Mouse (Mus musculus): ENCODE results near the gene Vpreb1.
A peak's percentile ranks its signal among the peaks of the same experiment; 100 is the strongest.
"Not testable (repeated sequence)": the region's sequence is repeated elsewhere in the genome, so short reads cannot be mapped to it uniquely, and the experiment has no call there.

Vpreb1 gene

GRCm38 (mm10) chr16:16870617-16871331 is at the start of gene Vpreb1, which contains the start of gene Top3b:
Vpreb1 (minus strand) TSS chr16:16870843.
Top3b (plus strand) TSS chr16:16870736.
- peak; percentile 83 for DNase-seq (ENCODE audit: low read depth, low spot score)

DNA sequence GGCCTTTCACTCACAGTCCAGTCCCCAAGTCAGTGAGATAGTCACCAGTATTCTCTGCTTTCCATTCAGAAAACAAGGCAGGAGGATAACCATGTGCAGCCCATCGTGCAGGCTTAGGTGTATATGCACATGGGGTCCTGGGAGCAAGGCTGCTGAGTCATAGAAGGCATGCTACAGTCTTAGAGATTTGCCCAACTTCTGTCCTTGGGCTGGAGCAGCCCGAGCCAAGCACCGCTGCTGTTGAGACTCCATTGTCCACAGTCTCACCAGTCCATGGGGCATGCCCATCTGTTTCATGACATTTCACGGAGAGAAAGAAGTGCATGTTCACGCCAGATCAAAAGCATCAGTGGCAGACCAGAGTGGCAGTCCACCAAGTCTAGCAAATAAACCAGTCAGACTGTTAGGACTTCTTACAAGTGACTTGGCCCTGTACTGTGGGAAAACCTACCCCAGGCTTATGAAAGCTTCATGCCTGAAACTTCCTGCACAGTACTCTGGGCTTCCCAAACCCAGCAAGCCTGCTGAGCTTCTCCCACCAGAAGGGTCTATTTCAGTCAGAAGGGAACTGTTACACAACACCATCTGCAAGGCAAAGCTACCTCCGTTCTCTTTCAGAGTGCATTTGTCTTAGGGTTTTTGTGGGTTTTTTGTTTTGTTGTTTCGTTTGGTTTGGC is 47.9 kb upstream of the Vpreb1 start:
- no peak for DNase-seq (ENCODE audit: low read depth, low spot score)

- no peak for DNase-seq (ENCODE audit: low read depth, low spot score)
Observed at GRCm38 (mm10) chr16:16913440-16913839, 42.8 kb upstream of the Vpreb1 start.

DNA sequence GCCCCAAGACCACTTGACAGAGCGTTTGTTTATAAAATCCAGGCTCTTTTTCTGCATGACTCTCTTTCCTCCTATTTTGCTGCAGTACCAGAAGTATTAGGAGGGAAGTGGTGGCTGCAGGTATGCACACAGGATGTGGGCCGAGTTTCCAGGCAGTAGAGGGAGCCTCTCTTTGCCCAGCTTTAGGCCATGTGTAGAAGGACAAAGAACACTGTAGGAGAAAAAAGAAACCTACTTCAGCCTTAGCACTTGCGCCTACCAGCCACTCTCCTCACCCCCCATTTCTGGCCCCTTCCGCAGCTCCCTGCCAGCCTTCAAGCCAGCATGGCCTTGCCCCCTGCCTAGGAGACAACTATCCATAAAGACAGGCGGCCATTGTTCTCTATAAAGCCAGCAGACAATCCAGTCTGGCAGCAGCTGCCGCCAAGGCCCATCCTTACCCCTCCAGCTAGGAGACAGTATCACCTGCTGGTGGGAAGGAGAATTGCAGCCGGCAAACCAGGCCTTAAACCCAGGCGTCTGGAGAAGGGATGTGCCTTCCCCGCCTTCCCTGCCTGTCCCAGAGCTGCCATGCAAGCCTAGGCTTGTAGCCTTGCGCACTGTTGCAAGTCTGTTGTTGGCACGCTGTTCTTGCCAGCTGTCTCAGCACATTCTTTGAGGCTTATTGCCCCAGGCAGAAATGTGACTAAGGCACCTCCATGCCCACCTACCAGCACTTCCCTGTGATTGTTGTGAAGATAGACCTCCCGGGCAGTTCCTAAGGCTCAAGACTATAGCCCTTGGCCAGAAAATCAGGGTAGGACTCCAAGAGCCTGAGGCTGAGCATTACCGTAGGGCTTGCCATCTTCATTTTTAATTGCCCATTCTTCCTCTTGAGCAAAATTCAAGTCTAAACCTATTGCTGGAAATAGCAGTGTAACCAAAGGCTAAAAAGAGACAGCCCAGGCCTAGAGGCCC is 41.3 kb upstream of the Vpreb1 start:
- peak; percentile 38 for DNase-seq (ENCODE audit: low read depth, low spot score)

DNA sequence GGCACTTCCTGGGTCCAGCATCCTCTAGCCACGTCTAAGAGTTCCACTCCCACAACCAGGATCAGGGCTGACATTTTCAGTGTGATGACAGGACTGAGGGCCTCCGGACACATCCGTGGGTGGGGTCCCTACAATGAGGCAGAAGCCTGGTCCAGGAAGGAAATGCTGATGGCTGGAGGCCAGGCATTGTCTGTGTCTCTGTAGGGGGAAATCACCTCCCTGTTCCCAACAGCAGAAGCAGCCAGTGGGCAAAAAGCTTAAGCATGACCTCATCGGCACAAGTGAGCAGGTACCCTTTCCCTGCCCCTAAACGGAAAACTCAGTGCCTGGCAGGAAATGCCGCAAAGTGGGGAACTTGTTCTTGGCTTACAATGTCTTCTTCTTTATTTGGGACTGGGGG is 37.2 kb upstream of the Vpreb1 start:
- DNase-seq (ENCODE audit: low read depth, low spot score), result no peak

GRCm38 (mm10) chr16:16903188-16903587 is 32.5 kb upstream of the Vpreb1 start:
- DNase-seq (ENCODE audit: low read depth, low spot score), result no peak

DNA sequence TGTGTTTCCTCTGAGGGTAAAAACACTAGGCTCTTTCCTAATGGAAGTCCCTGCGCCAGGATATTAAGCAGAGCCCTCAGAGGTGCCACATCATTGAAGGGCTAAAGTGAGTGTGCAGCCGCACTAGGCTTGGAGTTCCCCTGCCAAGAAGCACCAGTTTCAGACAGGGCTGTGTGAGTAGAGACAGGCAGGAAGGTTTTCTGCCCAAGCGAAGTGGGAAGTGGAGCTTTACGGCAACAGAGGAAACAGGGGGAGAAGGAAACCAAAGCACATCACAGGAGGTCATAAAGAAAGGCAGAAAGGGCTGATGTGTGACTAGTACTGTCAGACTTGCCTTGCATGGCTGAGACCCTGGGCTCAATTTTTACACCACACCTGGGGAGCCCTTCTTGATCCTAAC is 31.7 kb upstream of the Vpreb1 start:
- DNase-seq (ENCODE audit: low read depth, low spot score), result no peak

DNA sequence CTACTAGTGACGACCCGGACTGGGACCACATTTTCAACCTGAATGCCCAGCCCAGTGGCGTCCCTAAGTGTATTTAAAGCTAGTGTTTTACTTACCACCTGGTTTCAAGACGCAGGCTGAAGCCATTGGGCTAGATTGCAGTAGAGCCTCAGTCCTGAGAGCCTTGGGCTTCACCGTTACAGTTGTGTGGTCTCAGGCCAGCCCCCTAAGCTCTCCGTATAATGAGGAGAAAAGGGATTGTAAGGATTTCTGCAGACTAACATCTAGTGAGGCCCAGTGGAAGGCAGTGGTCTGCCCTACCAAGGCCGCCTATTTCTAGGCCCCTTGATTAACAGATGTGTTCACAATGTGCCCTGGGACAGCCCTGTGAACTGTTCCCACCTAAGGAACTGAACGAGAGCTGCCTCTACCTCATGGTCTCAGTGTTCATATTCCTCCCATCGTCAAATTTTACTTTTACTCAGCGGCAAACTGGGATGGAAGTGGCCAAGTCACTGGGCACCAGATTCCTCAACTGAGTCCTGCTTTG is 26.5 kb upstream of the Vpreb1 start:
- no peak for DNase-seq (ENCODE audit: low read depth, low spot score)

DNA sequence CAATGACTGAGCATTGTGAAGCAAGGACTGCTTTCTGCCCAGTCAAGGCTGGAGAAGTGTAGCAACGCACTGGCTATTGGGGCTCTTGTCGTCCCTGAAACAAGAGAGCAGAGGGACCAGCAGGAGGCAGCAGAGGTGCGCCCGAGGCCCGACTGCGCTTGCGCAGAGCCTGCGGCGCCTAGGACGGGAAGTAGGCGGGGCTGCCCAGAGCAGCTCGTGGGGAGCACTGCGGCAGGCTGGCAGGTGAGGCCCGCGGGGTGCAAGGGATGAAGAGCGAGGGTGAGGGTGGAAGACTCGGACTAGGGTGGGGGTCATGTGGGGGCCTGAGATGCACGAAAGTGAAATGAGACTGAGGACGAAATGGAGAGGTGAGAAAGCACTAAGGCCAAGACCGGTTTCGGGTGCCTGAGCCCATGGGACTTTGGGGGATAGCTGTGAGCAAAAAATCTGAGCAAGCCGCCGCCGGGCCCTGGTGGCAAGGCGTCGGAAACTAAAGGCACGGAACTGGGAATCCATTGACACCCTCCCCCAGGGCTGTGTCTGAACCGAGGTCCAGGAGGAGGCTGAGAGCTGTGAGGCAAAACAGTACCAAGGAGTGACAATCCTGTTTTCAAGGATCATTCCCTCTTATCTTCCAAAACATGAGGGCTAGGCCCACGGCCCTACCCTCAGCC is 25.9 kb upstream of the Vpreb1 start, which contains the start of gene Ppm1f:
TSS of gene Ppm1f (plus strand) at position 88 of the 674 bp plus-strand sequence.
- DNase-seq (ENCODE audit: low read depth, low spot score), result peak; percentile 82

- no peak for DNase-seq (ENCODE audit: low read depth, low spot score)
Observed at GRCm38 (mm10) chr16:16896015-16896381, 25.4 kb upstream of the Vpreb1 start.

DNA sequence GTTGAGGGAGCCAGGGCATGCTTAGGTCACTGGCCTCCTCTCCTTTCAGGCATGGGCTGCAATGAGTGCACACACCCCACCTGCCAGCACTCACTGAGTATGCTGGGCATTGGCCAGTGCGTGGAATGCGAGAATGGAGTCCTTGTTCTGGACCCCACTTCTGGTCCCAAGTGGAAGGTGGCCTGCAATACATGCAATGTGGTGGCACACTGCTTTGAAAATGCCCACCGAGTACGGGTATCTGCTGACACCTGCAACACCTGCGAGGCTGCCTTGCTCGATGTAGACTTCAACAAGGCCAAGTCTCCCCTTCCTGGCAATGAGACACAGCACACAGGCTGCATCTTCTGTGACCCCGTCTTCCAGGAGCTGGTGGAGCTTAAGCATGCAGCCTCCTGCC is 21.7 kb upstream of the Vpreb1 start:
- DNase-seq (ENCODE audit: low read depth, low spot score), result no peak

DNA sequence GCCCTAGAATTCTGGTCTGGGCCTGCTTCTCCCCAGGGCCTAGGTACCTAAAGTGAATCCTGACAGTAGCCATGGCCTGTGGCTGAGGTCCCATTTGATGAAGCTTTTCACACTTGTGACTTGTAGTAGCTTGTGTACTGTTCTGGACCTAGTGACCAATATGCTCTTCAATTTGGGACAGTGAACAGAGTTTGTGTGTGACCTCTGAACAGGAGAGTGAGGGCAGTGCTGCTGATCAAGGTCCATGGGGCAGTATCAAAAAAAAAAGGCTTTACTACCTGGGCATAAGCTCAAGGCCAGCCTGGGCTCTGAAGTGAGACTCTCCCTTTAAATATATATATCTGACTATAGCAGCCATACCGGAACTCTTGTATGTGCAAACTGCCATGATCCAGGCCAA is 17.7 kb upstream of the Vpreb1 start:
- DNase-seq (ENCODE audit: low read depth, low spot score), result no peak

- no peak for DNase-seq (ENCODE audit: low read depth, low spot score)
Observed at GRCm38 (mm10) chr16:16879025-16879424, 8.4 kb upstream of the Vpreb1 start.

DNA sequence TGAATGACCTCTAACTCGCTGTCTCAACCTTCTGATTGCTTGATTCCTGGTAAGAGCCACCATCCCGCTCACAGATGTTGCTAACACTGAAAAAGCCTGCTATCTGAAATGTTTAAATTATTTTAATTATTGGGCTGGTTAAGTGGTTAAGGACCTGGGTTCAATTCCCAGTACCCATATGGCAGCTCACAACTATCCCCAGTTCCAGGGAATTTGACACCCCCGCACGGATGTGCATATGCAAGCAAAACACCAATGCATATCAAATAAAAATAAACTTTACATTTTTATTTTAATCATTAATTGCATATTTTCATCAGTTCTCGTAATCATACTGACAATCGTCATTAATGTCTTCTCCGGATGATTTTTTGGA is 414 bp downstream of the Vpreb1 start:
- no peak for DNase-seq (ENCODE audit: low read depth, low spot score)

DNA sequence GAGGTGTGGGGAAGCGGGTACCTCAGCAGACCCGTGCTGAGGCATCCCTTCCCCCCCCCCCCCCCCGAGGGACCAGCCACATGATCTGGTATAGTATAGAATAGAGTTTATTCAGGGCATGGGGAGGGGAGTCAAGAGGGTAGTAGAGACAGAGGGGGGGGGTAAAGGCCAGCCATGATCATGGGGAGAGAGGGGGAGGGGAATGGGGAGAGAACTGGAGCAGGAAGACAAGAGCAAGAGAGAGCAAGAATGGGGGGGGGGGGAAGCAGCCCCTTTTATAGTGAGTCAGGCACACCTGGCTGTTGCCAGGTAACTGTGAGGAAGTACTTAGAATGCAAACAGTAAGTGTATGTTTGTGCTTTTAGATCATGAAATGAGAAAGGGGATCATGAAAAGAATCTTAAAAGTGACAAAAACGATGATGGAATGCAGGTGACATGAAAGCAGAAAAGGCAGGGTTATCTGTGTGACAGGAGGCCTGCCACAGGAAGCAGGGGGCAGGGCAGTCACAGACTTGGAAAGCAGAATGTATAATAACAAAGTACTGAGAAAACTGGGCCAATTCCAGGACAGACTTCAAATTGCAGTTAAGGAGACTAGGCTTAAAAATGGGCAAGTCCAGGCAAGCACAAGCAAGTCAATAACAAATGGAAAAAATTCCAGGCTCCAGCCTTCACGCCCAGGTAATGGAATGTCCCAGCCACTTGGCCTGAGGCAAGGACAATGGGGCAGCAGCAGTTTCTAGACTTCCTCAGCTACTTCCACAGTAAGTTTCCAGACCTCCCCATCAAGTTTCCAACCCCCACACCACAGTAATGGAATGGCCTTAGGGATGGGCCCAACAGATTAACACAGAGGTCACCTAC is 4.7 kb downstream of the Vpreb1 start:
- no peak for DNase-seq (ENCODE audit: low read depth, low spot score)

DNA sequence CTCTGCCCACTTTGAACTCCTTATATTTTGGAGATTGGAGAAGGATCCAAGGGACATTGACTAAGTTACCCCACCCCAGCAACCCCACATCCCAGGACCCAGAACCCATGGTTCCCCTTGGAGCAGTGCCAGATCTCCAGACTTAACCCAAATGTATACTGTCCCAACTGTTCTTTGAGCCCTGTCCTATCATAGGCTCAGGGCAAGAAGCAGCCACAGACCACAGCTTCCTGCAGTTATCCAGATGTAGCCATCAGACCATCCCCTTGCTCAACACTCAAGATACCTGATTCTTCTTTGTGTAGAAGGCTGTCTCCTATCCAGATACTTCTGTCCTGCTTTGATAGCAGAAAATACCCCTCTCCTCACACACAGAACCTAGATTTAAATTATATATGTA is 5.4 kb downstream of the Vpreb1 start:
- DNase-seq (ENCODE audit: low read depth, low spot score), result no peak

DNA sequence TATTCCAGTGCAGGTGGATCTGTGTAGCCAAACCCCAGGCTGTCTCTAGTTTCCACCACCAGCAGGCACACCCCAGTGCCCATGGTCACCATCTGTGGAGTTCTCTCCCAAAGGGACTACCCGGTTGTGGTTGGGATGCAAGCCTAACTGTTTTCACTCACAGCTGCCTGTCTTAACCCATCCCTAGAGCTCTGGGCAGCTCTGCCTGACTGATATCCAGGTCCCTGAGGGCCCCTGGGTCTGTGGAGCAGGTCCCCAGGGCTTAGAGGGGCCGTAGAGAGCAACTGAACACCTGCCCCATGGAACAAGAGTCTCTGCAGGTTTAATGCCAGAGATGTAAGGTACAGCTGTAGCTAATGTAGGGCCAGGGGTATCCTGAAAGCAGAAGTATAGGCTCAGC is 6.7 kb downstream of the Vpreb1 start, which contains the start of gene Igll1:
TSS of gene Igll1 (minus strand) at position 8 of the 400 bp plus-strand sequence.
- DNase-seq (ENCODE audit: low read depth, low spot score), result no peak

GRCm38 (mm10) chr16:16862288-16862687 is 8.4 kb downstream of the Vpreb1 start:
- DNase-seq (ENCODE audit: low read depth, low spot score), result no peak

- no peak for DNase-seq (ENCODE audit: low read depth, low spot score)
Observed at GRCm38 (mm10) chr16:16856731-16857476, 13.7 kb downstream of the Vpreb1 start.

DNA sequence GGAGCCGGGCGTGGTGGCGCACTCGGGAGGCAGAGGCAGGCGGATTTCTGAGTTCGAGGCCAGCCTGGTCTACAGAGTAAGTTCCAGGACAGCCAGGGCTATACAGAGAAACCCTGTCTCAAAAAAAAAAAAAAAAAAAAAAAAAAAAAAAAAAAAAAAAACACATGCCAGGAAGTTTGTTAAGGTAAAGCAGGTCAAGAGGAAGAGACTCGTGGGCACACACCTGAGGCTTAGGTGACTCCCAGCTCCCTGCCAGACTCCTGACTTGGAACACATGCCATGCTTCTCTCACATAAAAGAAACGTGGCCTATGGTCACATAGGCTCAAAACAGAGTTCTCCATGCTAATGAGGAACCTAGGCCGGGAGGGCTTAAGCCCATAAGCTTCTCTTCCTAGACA is 14.6 kb downstream of the Vpreb1 start:
- DNase-seq (ENCODE audit: low read depth, low spot score), result not testable (repeated sequence)
